Mouse (Mus musculus) heart, embryonic 16.5 days (tissue): Measurements from ENCODE around the gene Gnb2. TPM values are rescaled to one million over a fixed set of nuclear protein-coding genes. Genes with fewer than 3 reads are reported as not detected.
A peak's percentile ranks its signal among the peaks of the same experiment; 100 is the strongest.

Experiments used
- ATAC-seq: fragments of 200-750 bp; cut with Nextera tagmentation; replicated peaks from 2 replicates; pipeline ENCODE4 v1.8.0; 2017; ENCODE audit warnings: moderate number of reproducible peaks; ENCODE audit not compliant: insufficient read depth, low FRiP score; ENCODE audit errors: extremely low read depth
- H3K27ac ChIP-seq: fragments of 300-500 bp; sonication (generic); 2 replicates; pipeline ENCODE4 v1.5.1; 2014; ENCODE audit warnings: mild to moderate bottlenecking, low read length, control low read depth, moderate library complexity
- H3K27me3 ChIP-seq: fragments of 300-500 bp; sonication (generic); 2 replicates; pipeline ENCODE4 v1.6.1; 2014; ENCODE audit warnings: low read length, mixed read lengths; ENCODE audit not compliant: control insufficient read depth, insufficient read depth
- H3K36me3 ChIP-seq: fragments of 300-500 bp; sonication (generic); 2 replicates; pipeline ENCODE4 v1.6.1; 2014; ENCODE audit not compliant: control insufficient read depth, insufficient read depth
- H3K4me1 ChIP-seq: fragments of 300-500 bp; sonication (generic); 2 replicates; pipeline ENCODE4 v1.6.1; 2014; ENCODE audit warnings: low read length, mixed read lengths; ENCODE audit not compliant: control insufficient read depth, insufficient read depth
- H3K4me2 ChIP-seq: fragments of 300-500 bp; sonication (generic); 2 replicates; pipeline ENCODE4 v1.6.1; 2014; ENCODE audit warnings: low read depth, mild to moderate bottlenecking, control low read depth, low read length
- H3K4me3 ChIP-seq: fragments of 300-500 bp; sonication (generic); 2 replicates; pipeline ENCODE4 v1.5.1; 2014; ENCODE audit warnings: mild to moderate bottlenecking, control low read depth, low read length
- H3K9ac ChIP-seq: fragments of 300-500 bp; sonication (generic); 2 replicates; pipeline ENCODE4 v1.6.1; 2014; ENCODE audit warnings: low read length, control low read depth
- H3K9me3 ChIP-seq: fragments of 300-500 bp; sonication (generic); replicated peaks from 2 replicates; pipeline ENCODE4 v1.6.1; 2016; ENCODE audit warnings: low read length; ENCODE audit not compliant: control insufficient read depth
- WGBS: fragments of 180-500 bp; shearing (Covaris S2); extraction: QIAGEN DNeasy Blood & Tissue Kit; methylation state at CpG from one replicate; pipeline ENCODE4 v1.1.7; 2014; 5-methylcytosine and 5-hydroxymethylcytosine counted together
- polyA plus RNA-seq: library from polyadenylated mRNA; unstranded; fragments of >200 nt; fragmentation: Nextera tagmentation; extraction: Ambion mirVana; gene quantifications from 2 replicates; pipeline ENCODE4 v1.2.1, GENCODE M21; 2015

The Gnb2 gene
- polyA plus RNA-seq, 1 experiment from 2014 or later, result 276 TPM

DNA sequence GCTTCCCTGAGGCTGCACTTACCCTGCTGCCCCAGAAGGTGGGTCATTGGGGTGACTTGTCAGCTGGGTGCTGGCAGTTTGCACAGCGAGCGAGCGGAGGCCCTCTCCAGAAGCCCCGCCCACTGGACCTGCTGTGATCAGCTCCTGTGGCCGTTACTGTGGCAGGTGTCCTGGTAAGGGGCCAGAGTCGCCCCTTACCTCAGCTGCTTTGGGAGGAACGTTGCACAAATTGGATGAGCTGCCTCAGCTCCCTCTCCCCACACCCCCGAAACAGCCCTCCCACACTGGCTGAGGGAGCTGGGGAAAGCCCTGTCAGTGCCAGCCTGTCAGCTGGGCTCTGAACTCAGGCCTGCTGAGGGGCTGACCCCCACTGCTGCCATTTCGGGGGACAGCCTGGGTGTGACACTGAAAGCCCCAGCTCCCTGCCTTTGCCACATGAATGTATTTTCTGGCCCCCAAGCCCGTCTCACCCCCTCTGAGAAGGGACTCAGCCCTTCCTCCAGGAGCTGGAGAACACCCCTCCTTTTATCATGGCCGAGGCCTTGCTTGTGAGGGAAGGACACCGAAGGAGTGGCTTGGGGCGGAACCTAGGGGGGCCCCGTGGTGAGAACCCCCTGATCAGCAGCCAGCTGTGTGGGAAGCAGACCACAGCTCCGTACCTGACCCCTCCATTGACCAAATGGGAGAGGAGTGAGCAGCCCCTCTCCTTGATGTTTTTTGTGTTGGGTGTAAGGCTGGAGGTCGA lies 6.9 kb downstream of the Gnb2 start:
- no peaks in the 10 kb centered on the region for H3K9me3 ChIP-seq
- no peak for ATAC-seq
- no peak overlapping the region for H3K4me2 ChIP-seq
- peak overlapping the region; percentile 18; the same call in 1 of the 2 replicates for H3K27ac ChIP-seq
- 0 out of 2 replicates have a peak overlapping the region, but pooled peaks have one; percentile 5 for H3K9ac ChIP-seq
- H3K36me3 ChIP-seq, result peaks cover 71% of the 10 kb centered on the region
- 38% methylated on average over 16 of the region's 16 CpGs for whole genome bisulfite sequencing
- no peaks in the 10 kb centered on the region for H3K27me3 ChIP-seq
- H3K4me1 ChIP-seq, result peaks cover 14% of the 10 kb centered on the region
- H3K4me3 ChIP-seq, result no peak overlapping the region

- WGBS, result 74% methylated on average over 16 of the region's 16 CpGs
- Histone ChIP-seq H3K9me3 (no peaks in the 10 kb centered on the region), H3K4me3 (no peak overlapping the region), H3K4me2 (no peak overlapping the region), H3K36me3 (peaks cover 78% of the 10 kb centered on the region), H3K4me1 (peaks cover 10% of the 10 kb centered on the region), H3K27me3 (no peaks in the 10 kb centered on the region), H3K27ac (no peak overlapping the region), H3K9ac (no peak overlapping the region)
- no peak for ATAC-seq
Observed at GRCm38 (mm10) chr5:137525511-137525910, 7.8 kb downstream of the Gnb2 start.

DNA sequence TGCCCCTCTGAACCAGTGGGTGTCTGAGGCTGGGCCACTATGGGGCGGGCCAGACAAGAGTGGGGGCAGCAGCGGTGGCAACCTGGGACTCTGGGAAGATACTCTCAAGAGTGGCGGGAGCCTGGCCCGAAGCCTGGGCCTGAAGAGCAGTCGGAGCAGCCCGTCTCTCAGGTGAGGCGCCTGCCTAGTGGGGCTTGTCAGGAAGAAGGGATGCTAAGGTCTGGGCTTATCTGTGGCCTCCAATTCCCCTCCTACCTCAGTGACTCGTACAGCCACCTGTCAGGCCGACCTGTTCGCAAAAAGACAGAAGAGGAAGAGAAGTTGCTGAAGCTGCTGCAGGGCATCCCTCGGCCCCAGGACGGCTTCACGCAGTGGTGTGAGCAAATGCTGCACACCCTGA lies 8.6 kb downstream of the Gnb2 start:
- peaks cover 4% of the 10 kb centered on the region for H3K4me1 ChIP-seq
- no peak overlapping the region for H3K4me2 ChIP-seq
- no peak for ATAC-seq
- 77% methylated on average over 13 of the region's 13 CpGs for WGBS
- no peaks in the 10 kb centered on the region for H3K9me3 ChIP-seq
- H3K36me3 ChIP-seq, result peaks cover 80% of the 10 kb centered on the region
- H3K27ac ChIP-seq, result no peak overlapping the region
- H3K4me3 ChIP-seq, result no peak overlapping the region
- no peaks in the 10 kb centered on the region for H3K27me3 ChIP-seq
- no peak overlapping the region for H3K9ac ChIP-seq

GRCm38 (mm10) chr5:137524251-137524515 lies 9.1 kb downstream of the Gnb2 start:
- peaks cover 80% of the 10 kb centered on the region for H3K36me3 ChIP-seq
- H3K27me3 ChIP-seq, result no peaks in the 10 kb centered on the region
- H3K4me3 ChIP-seq, result no peak overlapping the region
- ATAC-seq, result no peak
- no peak overlapping the region for H3K27ac ChIP-seq
- H3K4me2 ChIP-seq, result no peak overlapping the region
- WGBS, result 82% methylated on average over 8 of the region's 8 CpGs
- H3K4me1 ChIP-seq, result peaks cover 4% of the 10 kb centered on the region
- no peak overlapping the region for H3K9ac ChIP-seq
- H3K9me3 ChIP-seq, result no peaks in the 10 kb centered on the region

GRCm38 (mm10) chr5:137523396-137524250 lies 9.7 kb downstream of the Gnb2 start:
- Histone ChIP-seq H3K9ac (no peak overlapping the region), H3K9me3 (no peaks in the 10 kb centered on the region), H3K4me3 (no peak overlapping the region), H3K4me1 (peaks cover 4% of the 10 kb centered on the region), H3K4me2 (no peak overlapping the region), H3K27me3 (no peaks in the 10 kb centered on the region), H3K27ac (no peak overlapping the region), H3K36me3 (peaks cover 80% of the 10 kb centered on the region)
- WGBS, result 86% methylated on average over 23 of the region's 25 CpGs
- ATAC-seq, result no peak

- Histone ChIP-seq H3K4me1 (peaks cover 4% of the 10 kb centered on the region), H3K4me3 (no peak overlapping the region), H3K36me3 (peaks cover 72% of the 10 kb centered on the region), H3K4me2 (no peak overlapping the region), H3K27ac (no peak overlapping the region), H3K9ac (no peak overlapping the region), H3K9me3 (no peaks in the 10 kb centered on the region), H3K27me3 (no peaks in the 10 kb centered on the region)
- ATAC-seq, result no peak
- WGBS, result 78% methylated on average over 11 of the region's 11 CpGs
Observed at GRCm38 (mm10) chr5:137522711-137523110, 10.6 kb downstream of the Gnb2 start.

DNA sequence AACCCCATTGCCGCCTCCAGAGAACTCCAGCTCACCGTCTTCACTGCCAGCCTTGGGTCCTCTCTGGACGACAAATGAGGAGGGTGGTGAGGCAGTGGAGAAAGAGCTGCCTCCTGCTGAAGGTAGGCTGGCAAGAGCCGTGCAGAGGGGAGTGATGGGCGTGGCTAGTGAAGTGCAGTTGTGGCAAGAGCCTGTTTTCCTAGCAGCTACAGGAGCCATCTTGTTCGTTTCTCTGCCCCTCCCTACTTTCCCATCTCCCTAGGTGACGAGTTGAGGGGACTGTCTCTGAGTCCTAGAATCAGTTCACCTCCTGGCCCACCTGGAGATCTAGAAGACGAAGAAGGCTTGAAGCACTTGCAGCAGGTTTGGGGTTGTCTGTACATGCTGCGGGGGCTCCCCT lies 11.4 kb downstream of the Gnb2 start:
- no peak overlapping the region for H3K4me3 ChIP-seq
- H3K4me2 ChIP-seq, result no peak overlapping the region
- no peaks in the 10 kb centered on the region for H3K27me3 ChIP-seq
- H3K27ac ChIP-seq, result no peak overlapping the region
- ATAC-seq, result no peak
- peaks cover 66% of the 10 kb centered on the region for H3K36me3 ChIP-seq
- peaks cover 4% of the 10 kb centered on the region for H3K4me1 ChIP-seq
- WGBS, result 80% methylated on average over 9 of the region's 9 CpGs
- no peaks in the 10 kb centered on the region for H3K9me3 ChIP-seq
- no peak overlapping the region for H3K9ac ChIP-seq

DNA sequence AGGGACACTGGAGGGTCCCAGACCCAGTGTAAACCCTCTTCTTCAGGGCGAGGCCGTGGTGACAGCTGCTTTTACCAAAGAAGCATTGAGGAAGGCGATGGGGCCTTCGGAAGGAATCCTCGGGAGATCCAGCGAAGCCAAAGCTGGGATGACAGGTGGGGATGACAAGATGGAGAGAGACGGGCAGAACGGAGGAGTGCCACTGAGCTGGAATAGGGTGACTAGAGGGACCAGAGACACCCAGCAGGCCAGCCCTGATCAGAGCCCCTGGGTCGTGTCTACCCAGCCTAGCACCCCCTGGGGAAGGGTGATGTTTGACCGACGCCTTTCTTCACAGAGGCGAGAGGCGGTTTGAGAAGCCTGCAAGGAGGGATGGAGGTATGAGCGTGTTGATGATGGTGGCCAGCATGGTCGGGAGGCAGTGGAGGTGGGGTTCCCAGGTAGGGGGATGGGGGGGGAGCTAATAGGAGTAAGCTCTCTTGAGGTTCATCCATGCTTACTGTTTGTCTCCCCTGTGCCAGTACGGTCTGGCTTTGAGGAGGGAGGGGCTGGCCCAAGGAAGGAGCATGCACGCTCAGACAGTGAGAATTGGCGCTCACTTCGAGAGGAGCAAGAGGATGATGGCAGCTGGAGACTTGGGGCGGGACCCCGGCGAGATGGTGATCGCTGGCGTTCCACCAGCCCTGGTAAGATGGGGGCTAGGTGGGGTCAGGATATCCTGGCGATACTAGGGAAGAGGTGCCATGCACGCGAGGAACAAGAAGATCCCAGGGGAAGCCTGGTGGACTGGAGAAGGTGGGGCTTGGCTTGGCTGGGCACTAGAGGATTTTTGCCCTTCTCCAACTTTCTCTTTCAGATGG lies 13.4 kb downstream of the Gnb2 start:
- Histone ChIP-seq H3K4me2 (no peak overlapping the region), H3K27ac (no peak overlapping the region), H3K9ac (no peak overlapping the region), H3K4me3 (no peak overlapping the region), H3K27me3 (no peaks in the 10 kb centered on the region), H3K9me3 (no peaks in the 10 kb centered on the region), H3K36me3 (peaks cover 57% of the 10 kb centered on the region), H3K4me1 (no peaks in the 10 kb centered on the region)
- ATAC-seq, result no peak
- WGBS, result 90% methylated on average over 27 of the region's 27 CpGs
